Mouse (Mus musculus) kidney, postnatal 10 days (tissue): ENCODE data around the gene Mrgprb1.
"Not testable (repeated sequence)": the region's sequence is repeated elsewhere in the genome, so short reads cannot be mapped to it uniquely, and the experiment has no call there.

ENCODE experiments used
- DNase-seq: peaks from one replicate; pipeline ENCODE4 v3.0.0; 2021; ENCODE audit warnings: mixed read lengths

The Mrgprb1 gene

DNA sequence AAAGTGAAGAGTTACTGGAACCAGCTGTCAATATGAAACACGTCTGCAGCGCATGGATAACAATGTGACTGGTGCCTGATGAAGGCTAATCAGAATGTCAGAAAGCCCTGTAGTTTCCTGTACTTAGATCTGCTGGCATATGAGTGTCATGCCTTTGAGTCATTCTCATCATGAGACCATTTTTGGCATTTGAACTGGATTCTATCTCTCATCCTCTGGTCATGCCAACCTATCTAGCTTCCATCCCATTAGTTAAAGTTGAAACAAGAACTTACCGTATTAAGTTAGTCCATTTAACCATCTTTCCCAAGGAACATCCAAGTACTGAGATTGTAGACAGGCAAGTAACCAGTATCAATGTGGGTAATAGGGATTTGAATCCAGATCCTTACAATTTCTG, at the start of gene Mrgprb1:
Mrgprb1 (minus strand) TSS at position 101 of the 400 bp plus-strand sequence.
- no peak for DNase-seq

DNA sequence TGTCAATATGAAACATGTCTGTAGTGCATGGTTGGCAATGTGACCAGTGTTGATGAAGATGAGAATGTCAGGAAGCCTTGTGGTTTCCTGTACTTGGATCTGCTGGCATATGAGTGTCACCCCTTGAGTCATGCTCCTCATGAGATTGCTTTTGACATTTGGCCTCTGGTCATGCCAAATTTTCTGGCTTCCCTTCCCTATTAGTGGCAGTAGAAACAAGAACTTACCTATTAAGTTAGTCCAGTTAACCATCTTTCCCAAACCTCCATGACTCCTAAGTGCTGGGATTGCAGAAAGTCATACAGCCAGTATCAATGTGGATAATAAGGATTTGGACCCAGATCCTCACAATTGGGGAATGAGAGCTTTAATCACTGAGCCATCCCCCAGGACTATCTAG, 43.1 kb upstream of the Mrgprb1 start, which contains the start of gene Mrgprx2:
Mrgprx2 (minus strand) TSS at position 101 of the 400 bp plus-strand sequence.
- no peak for DNase-seq

DNA sequence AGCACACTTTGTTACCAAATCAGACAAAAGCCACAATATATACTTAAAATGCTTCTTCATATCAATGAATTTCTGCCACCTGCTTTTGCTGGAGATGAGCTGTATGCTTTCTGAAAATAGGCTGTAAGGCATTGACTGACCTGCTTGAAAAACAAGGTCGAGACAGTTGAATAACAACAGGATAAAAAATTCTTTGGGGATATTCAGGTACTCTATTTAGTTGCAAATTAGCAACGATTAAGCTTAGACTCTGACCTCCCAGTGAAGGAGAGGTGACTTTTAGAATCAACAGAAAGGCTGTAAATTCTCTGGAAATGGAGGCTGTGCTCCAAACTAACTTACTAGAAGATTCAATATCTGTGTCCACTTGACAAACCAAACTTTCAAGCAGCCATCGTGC, 19.6 kb downstream of the Mrgprb1 start:
- no peak for DNase-seq

DNA sequence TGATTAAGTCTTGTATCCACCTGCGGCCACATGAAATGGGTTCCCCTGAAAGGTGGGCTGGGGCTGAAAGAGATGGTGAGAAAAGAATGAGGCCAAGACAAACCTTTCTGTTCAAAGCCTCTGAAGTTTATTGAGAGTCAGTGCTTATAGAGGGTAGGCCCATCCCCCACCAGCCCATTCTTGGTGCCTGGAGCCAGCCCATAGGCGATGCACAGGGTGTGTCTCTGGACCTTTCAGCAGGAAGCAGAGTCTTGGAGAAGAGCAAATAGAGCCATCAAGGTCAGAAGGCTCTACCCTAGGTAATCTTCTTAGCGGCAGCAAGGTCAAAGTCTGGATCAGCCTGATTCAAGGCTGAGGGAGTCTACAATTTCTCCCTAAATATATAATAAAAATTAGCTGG, 20.2 kb downstream of the Mrgprb1 start:
- DNase-seq = not testable (repeated sequence)
